Mouse (Mus musculus) T-helper 17 cell (primary cell): ENCODE measurements around the gene Lig3.
"Not testable (repeated sequence)": the region's sequence is repeated elsewhere in the genome, so short reads cannot be mapped to it uniquely, and the experiment has no call there.

ENCODE experiments used
- in situ Hi-C, 2 experiments: fragments of 300-600 bp; cut with MboI, MseI; formaldehyde crosslinking; loops; 1 replicate in 1 of 2; 2 replicates in 1 of 2; pipeline ENCODE4 v1.15.1; 2025; ENCODE audit warnings: high pct_unique_total_duplicates in 2 of 2

Lig3 gene

DNA sequence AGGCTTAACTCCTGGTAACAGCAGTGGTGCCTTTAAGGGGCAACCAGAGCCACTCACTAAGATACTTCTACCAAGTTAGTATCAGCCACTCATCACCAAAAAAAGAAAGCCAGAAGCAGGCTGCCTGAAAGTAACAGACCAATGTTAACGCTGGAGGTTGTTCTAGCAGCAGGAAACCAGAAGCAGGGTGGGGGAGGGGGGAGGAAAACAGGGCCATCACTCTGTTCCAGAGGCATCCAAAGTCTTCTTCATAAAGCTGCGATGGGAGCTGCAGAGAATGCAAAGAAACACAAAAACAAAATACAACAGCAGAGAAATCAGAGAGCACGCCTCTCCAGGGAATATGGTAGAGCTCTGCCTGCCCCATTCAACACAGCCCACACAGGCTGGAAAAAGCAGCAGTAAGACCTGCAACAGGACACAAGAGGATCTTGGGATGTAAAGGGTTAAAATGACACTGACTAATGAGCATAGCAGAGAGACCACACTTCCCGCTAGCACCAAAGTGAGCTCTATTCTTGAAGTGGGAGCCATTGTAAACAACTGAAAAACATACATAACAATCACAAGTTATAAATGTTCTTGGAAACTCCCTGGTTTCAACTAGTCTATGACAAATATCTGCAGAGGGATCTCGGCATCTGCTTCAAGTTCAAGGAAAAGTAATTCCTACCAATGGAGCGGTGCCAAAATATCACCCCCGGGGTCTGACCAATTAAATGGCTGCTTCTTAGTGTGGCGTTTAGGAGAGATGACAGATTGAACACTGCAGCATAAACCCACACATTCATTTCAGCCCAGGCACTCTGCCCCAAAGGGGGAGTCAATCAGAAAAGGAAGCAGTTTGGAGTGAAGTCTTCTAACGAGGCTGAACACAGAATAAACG, 50.3 kb downstream of the Lig3 start:
- in situ Hi-C loops = no loop called here

GRCm38 (mm10) chr11:82832402-82832801, 51.5 kb downstream of the Lig3 start:
- in situ Hi-C loops = not testable (repeated sequence)

GRCm38 (mm10) chr11:82833929-82834328, 53.0 kb downstream of the Lig3 start:
- in situ Hi-C loops = no loop called here

- in situ Hi-C loops = not testable (repeated sequence)
These were observed 53.5 kb downstream of the Lig3 start for GRCm38 (mm10) chr11:82834359-82834758.

DNA sequence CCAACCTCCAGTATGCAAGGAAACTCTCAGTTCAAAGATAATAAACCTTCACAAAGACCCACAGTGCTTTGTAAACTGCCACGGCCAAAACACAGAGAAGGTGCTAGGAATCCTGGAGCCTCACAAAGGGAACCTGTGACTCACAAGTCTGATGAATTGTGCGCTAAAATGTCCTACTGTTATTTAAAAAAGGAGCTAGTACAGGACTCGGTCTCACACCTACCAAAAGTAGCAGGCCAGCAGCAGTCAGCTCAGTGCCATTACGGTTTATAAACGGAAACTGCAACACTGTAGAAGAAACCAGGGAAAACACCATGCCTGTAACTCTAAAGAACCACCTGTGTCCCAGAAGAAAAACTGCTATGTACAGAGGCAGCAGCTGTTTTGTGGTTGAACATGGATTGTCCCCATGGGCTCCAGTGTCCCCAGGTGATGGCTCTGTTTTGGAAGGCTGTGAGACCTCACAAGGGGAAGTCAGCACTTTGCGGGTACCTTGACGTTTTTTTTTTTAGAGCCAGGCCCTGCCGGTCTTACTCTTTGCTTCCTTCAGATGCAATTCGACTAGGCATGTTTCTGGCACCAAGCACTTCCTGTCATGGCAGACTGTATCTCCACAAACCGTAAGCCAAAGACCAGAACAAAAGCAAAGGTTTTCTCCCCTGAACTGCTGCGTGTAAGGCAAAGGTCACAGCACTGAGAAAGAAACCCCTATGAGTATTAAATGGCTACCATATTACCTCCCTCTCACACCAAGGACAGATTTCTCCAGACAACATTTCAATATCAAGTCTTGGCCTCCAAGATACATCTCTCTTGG, 54.9 kb downstream of the Lig3 start:
- in situ Hi-C loops = no loop called here

- in situ Hi-C loops = no loop called here
These were observed 56.3 kb downstream of the Lig3 start for GRCm38 (mm10) chr11:82837192-82837591.

- in situ Hi-C loops = no loop called here
These were observed 56.9 kb downstream of the Lig3 start for GRCm38 (mm10) chr11:82837848-82838247.

- in situ Hi-C loops = no loop called here
These were observed 57.6 kb downstream of the Lig3 start for GRCm38 (mm10) chr11:82838511-82838910.

GRCm38 (mm10) chr11:82844771-82845414, 64.0 kb downstream of the Lig3 start:
- in situ Hi-C loops = no loop called here

- in situ Hi-C loops = no loop called here
These were observed 64.6 kb downstream of the Lig3 start for GRCm38 (mm10) chr11:82845415-82846078.

DNA sequence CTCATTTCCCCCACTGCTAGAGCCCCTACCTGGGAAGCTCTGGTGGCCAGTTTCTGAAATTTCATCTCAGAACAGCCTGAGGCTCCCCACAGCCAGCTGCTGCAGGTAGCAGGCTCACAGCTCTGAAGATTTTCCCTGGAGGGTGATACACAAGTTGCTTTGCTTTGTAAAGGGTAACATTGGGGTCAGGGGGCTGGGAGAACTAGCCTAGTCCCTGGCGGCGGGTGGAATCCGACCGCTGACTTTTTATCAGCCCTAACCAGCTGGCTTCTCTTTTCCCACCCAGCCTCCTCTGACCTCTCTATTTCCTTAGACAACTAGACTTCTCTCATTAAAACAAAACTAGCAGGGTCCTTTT, 65.2 kb downstream of the Lig3 start:
- in situ Hi-C loops = no loop called here

GRCm38 (mm10) chr11:82846938-82847337, 66.0 kb downstream of the Lig3 start:
- in situ Hi-C loops = no loop called here

DNA sequence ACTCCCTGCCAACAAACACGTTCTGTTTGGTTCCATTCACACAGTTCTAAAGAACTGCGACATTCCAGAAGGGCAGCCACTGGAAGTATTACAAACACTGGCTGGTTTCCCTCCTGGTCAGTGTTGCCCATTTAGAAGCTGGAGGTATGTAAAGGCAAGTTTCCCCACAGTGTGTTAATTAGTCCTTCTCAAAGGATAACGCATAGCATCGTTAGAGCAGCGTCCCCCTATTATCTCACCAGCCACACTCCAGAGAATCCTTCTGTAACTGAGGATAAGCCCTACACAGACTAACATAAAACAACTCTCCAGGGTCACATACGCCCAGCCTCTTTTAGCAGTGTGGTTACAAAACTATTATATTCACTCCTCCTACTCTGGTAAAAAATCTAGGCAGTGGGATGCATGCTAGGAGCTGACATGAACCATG, 66.7 kb downstream of the Lig3 start:
- in situ Hi-C loops = no loop called here

DNA sequence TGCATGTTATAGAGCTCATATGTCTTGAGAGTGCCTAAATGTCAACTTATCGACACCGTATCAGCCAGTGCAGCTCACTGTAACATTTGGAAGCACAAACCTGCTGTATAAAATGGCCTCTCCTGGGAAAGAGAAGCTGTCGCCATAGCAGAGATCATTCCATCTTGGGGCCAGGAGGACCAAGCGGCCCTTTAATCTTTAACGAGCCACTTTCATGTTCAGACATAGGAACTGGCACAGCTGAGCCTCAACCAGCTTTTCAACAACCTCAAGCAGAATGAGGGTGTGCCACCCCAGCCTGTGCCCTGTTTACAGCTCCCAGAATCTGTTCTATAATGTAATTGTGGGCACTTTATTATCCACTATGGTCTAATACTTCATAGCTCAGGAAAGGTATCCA, 69.4 kb downstream of the Lig3 start:
- in situ Hi-C loops = no loop called here

GRCm38 (mm10) chr11:82852115-82852514, 71.2 kb downstream of the Lig3 start:
- in situ Hi-C loops = no loop called here

GRCm38 (mm10) chr11:82852540-82852939, 71.6 kb downstream of the Lig3 start:
- in situ Hi-C loops = no loop called here

DNA sequence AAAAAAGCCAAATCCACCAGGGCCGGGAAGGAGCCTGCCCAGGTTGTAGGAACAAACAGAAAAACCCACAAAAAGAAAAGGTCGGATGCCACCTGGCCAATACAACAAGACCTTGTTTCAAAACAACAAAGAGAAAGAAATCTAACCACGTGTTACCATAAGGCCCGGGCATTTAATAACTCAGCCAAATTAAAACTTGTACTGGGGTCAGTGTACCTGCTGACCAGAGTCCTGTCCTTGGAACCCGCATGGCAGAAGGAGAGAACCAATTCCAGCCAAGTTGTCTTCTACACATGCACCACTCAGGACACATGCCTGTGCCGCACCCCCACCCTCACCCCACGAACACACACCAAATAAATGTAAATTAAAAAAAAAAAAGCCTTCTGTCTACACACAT, 72.0 kb downstream of the Lig3 start:
- in situ Hi-C loops = no loop called here
